Mouse (Mus musculus) G1E (cell line): ENCODE data around the gene Slc23a2.

Experiments
- CTCF ChIP-seq: IDR thresholded peaks from 2 replicates; pipeline ENCODE4 v1.5.1; 2012; ENCODE audit warnings: low read depth, low read length, inconsistent platforms, mixed read lengths
- POLR2AphosphoS5 ChIP-seq: IDR thresholded peaks from 2 replicates; pipeline ENCODE4 v1.6.1; 2012; ENCODE audit warnings: low read depth, low read length, inconsistent platforms; ENCODE audit not compliant: insufficient replicate concordance

DNA sequence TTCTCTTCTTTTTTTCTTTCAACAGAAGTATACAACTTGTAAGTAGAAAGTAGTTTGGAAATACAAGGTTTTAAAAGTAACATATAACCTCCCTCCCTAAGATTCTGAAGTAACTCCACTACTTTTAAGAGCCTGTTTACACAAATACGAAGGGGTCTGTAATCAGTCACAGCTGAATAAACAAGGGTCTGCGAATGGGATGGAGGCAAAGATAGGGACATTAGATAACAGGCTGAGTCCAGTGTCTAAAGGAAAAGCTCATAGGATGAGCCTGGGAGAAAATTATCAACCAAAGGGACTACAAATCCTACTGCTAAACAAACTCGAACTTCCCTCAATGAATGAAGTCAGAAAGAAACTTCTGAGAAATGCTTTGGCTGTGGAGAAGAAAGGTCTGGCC lies 95.0 kb downstream of the Slc23a2 start:
- no peak for TF ChIP-seq CTCF
- no peak for TF ChIP-seq POLR2AphosphoS5
